Mouse (Mus musculus): ENCODE results near the gene Ccdc124.
"Not testable (repeated sequence)": the region's sequence is repeated elsewhere in the genome, so short reads cannot be mapped to it uniquely, and the experiment has no call there.

The Ccdc124 gene

DNA sequence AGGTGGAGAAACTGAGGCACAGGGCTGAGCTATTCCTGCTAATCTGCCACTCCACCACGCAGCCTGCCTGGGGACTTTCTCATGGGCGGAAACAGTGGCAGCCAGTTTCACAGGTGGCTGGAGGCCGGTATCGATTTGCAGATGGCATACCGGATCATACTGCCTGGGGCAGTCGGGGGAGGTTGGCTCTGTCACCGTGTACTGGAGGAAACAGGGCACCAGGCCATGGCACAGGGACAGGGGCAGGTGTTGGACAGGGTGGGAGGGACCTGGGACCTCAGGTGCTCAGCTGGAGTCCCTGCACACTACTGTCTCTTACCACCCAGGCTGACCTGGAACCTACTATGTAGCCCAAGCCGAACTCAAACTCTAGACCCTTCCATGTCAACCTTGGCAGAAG is 47.9 kb downstream of the Ccdc124 start:
- DNase-seq (ENCODE audit: low read depth in 2 of 2, low spot score in 2 of 2): no peak

DNA sequence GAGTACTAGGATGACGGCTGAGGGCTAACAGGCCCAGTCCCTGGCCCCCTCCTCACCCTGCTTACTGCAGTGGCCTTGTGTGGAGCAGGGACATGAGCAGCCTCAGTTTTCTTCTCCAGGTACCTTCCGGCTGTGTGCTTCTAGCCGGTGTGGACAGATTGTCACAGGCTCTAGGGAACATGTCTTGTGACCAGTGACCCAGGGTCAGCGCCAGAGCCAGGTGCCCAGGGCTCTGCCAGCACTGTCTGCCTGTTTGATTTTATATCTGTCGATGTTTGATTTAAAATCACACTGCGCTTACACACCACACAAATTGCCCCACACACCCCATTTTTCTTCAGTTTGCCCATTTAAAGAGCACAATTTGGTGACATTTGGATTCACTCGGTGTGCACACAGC is 49.9 kb downstream of the Ccdc124 start:
- no peak for DNase-seq (ENCODE audit: low read depth in 2 of 2, low spot score in 2 of 2)

DNA sequence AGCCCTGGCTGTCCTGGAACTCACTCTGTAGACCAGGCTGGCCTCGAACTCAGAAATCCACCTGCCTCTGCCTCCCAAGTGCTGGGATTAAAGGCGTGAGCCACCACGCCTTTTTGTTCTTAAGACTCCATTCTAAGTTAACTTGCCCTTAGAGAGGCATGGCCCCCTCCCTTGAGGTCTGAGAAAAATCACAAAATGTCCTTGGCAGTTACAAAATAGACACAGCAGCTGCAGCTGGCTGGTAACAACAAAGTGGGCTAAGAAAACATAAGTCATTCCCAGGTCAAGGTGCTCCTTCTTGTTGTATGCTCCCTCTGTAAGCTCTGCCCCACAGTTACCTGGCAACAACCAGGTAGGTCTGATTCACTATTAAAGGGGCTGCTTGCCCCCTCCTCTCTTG is 51.1 kb downstream of the Ccdc124 start:
- DNase-seq (ENCODE audit: low read depth in 2 of 2, low spot score in 2 of 2): not testable (repeated sequence)

DNA sequence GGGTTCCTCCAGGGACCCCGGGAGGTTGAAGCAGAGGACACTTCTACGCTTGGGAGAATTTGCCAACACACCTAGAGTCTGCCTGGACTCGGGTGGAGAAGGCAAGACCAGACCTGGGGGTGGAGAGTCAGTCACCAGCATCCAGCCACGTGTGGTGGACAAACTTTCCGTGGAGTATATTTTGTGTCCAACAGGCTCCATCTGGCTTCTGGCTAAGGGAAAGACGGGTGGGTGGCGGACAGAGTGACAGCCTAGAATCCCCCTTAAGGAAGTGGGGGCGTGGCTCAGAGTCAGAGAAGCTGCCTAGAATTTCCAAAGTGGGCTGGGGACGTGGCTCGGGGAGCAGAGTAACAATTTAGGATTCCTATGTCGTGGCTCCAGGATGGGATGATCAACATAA is 51.7 kb downstream of the Ccdc124 start:
- DNase-seq (ENCODE audit: low read depth in 2 of 2, low spot score in 2 of 2): no peak

DNA sequence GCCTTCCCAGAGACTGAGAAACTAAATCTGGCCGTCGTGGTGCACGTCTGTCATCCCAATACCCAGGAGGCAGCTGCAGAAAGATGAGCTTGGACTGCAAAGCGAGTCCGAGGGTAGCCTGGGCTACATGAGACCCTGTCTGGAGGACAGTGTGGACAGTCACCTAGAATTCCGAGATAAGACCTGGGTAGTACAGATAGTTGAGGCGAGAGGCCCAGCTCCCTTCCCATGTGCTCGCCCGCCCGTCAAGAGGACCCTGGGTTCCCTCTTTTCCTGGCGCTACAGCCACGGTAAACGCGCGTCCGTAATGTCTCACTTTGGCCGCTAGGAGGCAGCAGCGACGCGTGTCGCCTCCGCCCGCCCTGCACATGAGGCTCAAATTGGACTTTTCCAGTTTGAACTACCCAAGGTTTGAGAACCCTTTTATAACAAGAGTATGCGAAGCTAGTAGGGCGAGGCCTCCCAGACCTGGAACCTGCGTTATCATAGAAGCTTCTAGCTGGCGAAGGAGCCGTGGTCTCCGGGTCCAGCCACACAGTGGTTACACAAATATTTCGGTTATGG is 52.3 kb downstream of the Ccdc124 start:
- DNase-seq (ENCODE audit: low read depth in 2 of 2, low spot score in 2 of 2): peak; percentile 57 to 62

DNA sequence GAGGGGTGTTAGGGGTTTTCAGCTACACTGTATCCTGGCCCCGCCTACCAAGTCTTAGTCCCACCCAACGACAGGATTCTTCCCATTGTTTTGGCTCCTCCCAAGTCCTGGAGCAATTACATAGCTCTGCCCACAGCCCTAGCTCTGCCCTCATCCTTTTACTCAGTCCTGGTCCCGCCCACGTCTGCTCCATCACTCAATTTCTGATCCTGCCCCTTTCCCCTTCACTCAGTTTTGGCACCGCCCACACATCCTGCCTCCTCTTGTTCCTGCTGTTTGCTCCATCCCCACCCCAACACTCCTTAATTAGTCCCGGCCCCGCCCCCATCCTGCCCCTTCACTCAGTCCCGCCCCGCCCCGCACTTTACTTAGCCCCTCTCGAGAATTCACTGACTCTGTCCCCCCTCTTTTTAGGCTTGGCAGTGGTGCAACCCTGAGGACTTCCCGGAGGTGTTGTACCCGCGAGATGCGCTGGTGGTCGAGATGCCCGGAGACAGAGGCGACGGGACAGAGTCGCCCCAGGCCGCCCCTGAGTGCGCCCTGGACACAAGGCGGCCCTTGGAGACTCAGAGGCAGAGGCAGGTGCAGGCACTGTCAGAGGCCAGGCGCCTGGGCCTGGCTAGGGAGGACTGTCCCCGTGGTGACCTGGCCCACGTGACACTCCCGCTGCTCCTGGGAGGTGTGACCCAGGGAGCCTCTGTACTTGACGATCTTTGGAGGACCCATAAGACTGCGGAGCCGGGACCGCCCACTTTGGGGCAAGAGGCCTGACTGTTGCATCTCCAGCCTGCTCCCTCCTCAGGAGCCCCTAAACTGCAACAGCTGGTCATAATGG is 53.4 kb downstream of the Ccdc124 start:
- no peak for DNase-seq (ENCODE audit: low read depth in 2 of 2, low spot score in 2 of 2)

Data from CD8-positive naive resting alpha-beta T cell, adult 2 months (primary cell).